Mouse (Mus musculus) kidney, adult 2 months (tissue): Measurements from ENCODE around the gene Zdhhc7. TPM values are rescaled to one million over a fixed set of nuclear protein-coding genes. Genes with fewer than 3 reads are reported as not detected.

Experiments
- DNase-seq: peaks from one replicate; pipeline ENCODE4 v3.0.0; 2021
- H3K27ac ChIP-seq: fragments of 200-500 bp; 2 replicates; pipeline ENCODE4 v1.5.1; 2012; ENCODE audit warnings: low read depth, low read length, control low read depth, inconsistent platforms; ENCODE audit not compliant: insufficient read depth
- H3K27me3 ChIP-seq: fragments of 200-500 bp; replicated peaks from 2 replicates; pipeline ENCODE4 v1.6.1; 2012; ENCODE audit warnings: mild to moderate bottlenecking, moderate library complexity, low read length, inconsistent platforms; ENCODE audit not compliant: control insufficient read depth, insufficient read depth
- H3K36me3 ChIP-seq: fragments of 200-500 bp; 2 replicates; pipeline ENCODE4 v1.6.1; 2012; ENCODE audit warnings: mild to moderate bottlenecking, moderate library complexity, low read length, inconsistent platforms; ENCODE audit not compliant: control insufficient read depth, insufficient read depth
- H3K4me1 ChIP-seq: fragments of 200-500 bp; 2 replicates; pipeline ENCODE4 v1.6.1; 2011; ENCODE audit warnings: low read length; ENCODE audit not compliant: control insufficient read depth, insufficient read depth
- H3K4me3 ChIP-seq: fragments of 200-500 bp; 2 replicates; pipeline ENCODE4 v1.5.1; 2011; ENCODE audit warnings: mild to moderate bottlenecking, low read depth, low read length, control low read depth; ENCODE audit not compliant: insufficient read depth
- CTCF ChIP-seq: fragments of 200-500 bp; conservative IDR thresholded peaks from 2 replicates; pipeline ENCODE4 v1.5.1; 2011; ENCODE audit warnings: low read depth, mild to moderate bottlenecking, control low read depth, low read length, moderate library complexity, mixed read lengths; ENCODE audit not compliant: insufficient read depth, insufficient read length
- POLR2A ChIP-seq: fragments of 200-500 bp; IDR thresholded peaks from one replicate; pipeline ENCODE4 v1.6.1; 2011; ENCODE audit warnings: low read depth, low read length, control low read depth
- WGBS: fragments of 180-500 bp; shearing (Covaris S2); methylation state at CpG from one replicate; pipeline ENCODE4 v1.1.7; 2018; 5-methylcytosine and 5-hydroxymethylcytosine counted together
- polyA plus RNA-seq: library from polyadenylated mRNA; depleted of rRNA; stranded (reverse); fragments of >200 nt; gene quantifications from 2 replicates; pipeline ENCODE4 v1.2.3, GENCODE M21; 2012

Gene Zdhhc7
- polyA plus RNA-seq, 1 experiment: 58.7 TPM

- H3K4me1 ChIP-seq: peaks cover 6% of the 10 kb centered on the region; the same call in 1 of the 2 replicates
- H3K4me3 ChIP-seq: peak overlapping the region; percentile 67
- TF ChIP-seq POLR2A (no peak), CTCF (no peak)
- H3K27me3 ChIP-seq: no peaks in the 10 kb centered on the region
- DNase-seq: peak; percentile 34
- no peak overlapping the region for H3K27ac ChIP-seq
- no peaks in the 10 kb centered on the region for H3K36me3 ChIP-seq
- 2% methylated on average over 46 of the region's 46 CpGs for WGBS
Observed at GRCm38 (mm10) chr8:120114315-120114841, 13.1 kb upstream of the Zdhhc7 start.

GRCm38 (mm10) chr8:120113758-120114255 lies 12.5 kb upstream of the Zdhhc7 start, which contains the start of gene 6430548M08Rik:
TSS of gene 6430548M08Rik (plus strand) at chr8:120114152.
- peak; percentile 42; the same call in 1 of the 2 replicates for TF ChIP-seq CTCF
- peak; percentile 28 for TF ChIP-seq POLR2A
- DNase-seq: peak; percentile 100
- Histone ChIP-seq H3K27ac (peak within 1 kb of the TSS; percentile 92), H3K36me3 (no peaks in the 10 kb centered on the region), H3K4me1 (peaks cover 6% of the 10 kb centered on the region; the same call in 1 of the 2 replicates), H3K27me3 (no peaks in the 10 kb centered on the region), H3K4me3 (peak within 1 kb of the TSS; percentile 67)
- WGBS: under 1% methylated on average over 61 of the region's 61 CpGs

- Histone ChIP-seq H3K27me3 (no peaks in the 10 kb centered on the region), H3K4me3 (peak overlapping the region; percentile 60), H3K4me1 (peaks cover 6% of the 10 kb centered on the region; the same call in 1 of the 2 replicates), H3K36me3 (no peaks in the 10 kb centered on the region), H3K27ac (peak overlapping the region; percentile 92)
- WGBS: 2% methylated on average over 10 of the region's 10 CpGs
- TF ChIP-seq POLR2A (no peak), CTCF (no peak)
- DNase-seq: peak; percentile 86
Observed at GRCm38 (mm10) chr8:120113306-120113705, 12.0 kb upstream of the Zdhhc7 start.

GRCm38 (mm10) chr8:120112535-120112934 lies 11.3 kb upstream of the Zdhhc7 start:
- peak overlapping the region; percentile 92 for H3K27ac ChIP-seq

GRCm38 (mm10) chr8:120111382-120111781 lies 10.1 kb upstream of the Zdhhc7 start:
- no peak for DNase-seq
- Histone ChIP-seq H3K36me3 (no peaks in the 10 kb centered on the region), H3K4me3 (no peak overlapping the region), H3K27ac (no peak overlapping the region), H3K27me3 (no peaks in the 10 kb centered on the region), H3K4me1 (peaks cover 6% of the 10 kb centered on the region; the same call in 1 of the 2 replicates)
- WGBS: 78% methylated on average over 4 of the region's 4 CpGs
- TF ChIP-seq POLR2A (no peak), CTCF (no peak)

More at GRCm38 (mm10) chr8:120112535-120112934, 11.3 kb upstream of the Zdhhc7 start:
- H3K36me3 ChIP-seq: no peaks in the 10 kb centered on the region
- 66% methylated on average over 5 of the region's 5 CpGs for WGBS
- no peak for DNase-seq
- peaks cover 6% of the 10 kb centered on the region; the same call in 1 of the 2 replicates for H3K4me1 ChIP-seq
- TF ChIP-seq CTCF: no peak
- TF ChIP-seq POLR2A: no peak
- no peak overlapping the region for H3K4me3 ChIP-seq
- no peaks in the 10 kb centered on the region for H3K27me3 ChIP-seq

- H3K27ac ChIP-seq: no peak overlapping the region
- no peaks in the 10 kb centered on the region for H3K27me3 ChIP-seq
- DNase-seq: no peak
- TF ChIP-seq POLR2A (no peak), CTCF (no peak)
- whole genome bisulfite sequencing: 93% methylated on average over 4 of the region's 4 CpGs
- H3K36me3 ChIP-seq: no peaks in the 10 kb centered on the region
- peaks cover 6% of the 10 kb centered on the region; the same call in 1 of the 2 replicates for H3K4me1 ChIP-seq
- H3K4me3 ChIP-seq: no peak overlapping the region
Observed at GRCm38 (mm10) chr8:120110966-120111365, 9.7 kb upstream of the Zdhhc7 start.

DNA sequence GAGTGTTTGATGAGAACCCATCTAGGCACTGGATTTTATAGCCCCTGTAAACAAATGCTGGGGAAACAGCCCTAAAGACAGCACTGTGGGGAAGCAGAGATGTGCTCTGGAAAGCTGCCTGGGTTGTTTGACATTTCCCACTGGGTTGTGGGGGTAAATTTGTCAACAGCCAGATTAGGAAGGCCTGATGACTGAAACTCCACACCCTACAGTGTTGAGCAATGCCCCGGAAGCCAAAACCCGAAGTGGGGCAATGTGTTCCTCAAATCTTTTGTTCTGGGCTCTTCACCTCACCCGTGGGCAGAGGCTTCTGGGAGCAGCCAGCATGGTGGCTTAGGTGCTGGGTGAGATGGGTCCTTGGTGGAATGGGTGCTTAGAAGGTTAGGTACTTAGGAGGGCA lies 7.9 kb upstream of the Zdhhc7 start:
- H3K27me3 ChIP-seq: no peaks in the 10 kb centered on the region
- WGBS: 41% methylated on average over 3 of the region's 3 CpGs
- DNase-seq: no peak
- TF ChIP-seq POLR2A: no peak
- no peak for TF ChIP-seq CTCF
- no peaks in the 10 kb centered on the region for H3K36me3 ChIP-seq
- H3K27ac ChIP-seq: no peak overlapping the region
- H3K4me3 ChIP-seq: no peak overlapping the region
- H3K4me1 ChIP-seq: peaks cover 6% of the 10 kb centered on the region; the same call in 1 of the 2 replicates
